Mouse (Mus musculus): ENCODE measurements around the gene Hjurp. TPM values are rescaled to one million over a fixed set of nuclear protein-coding genes. Genes with fewer than 3 reads are reported as not detected.

Gene Hjurp
- total and polyA plus RNA-seq, 3 experiments, result 52.9 to 327 (median 221) TPM

GRCm38 (mm10) chr1:88288056-88288788 lies 10.8 kb upstream of the Hjurp start:
- H3K4me1 ChIP-seq (ENCODE audit: insufficient read depth, low read depth, low read length), result no peaks in the 10 kb centered on the region
- ATAC-seq (ENCODE audit: extremely low read depth, insufficient number of reproducible peaks, low FRiP score, poor library complexity, severe bottlenecking), result no peak
- H3K36me3 ChIP-seq (replicated peaks), result no peaks in the 10 kb centered on the region
- H3K4me3 ChIP-seq (ENCODE audit: low read depth, low read length), result no peak overlapping the region
- H3K9me3 ChIP-seq (replicated peaks), result no peaks in the 10 kb centered on the region
- DNase-seq (ENCODE audit: low spot score), result no peak
- no peak for TF ChIP-seq GATA2 (IDR thresholded peaks at IDR 0.05; ENCODE audit: borderline replicate concordance, low read depth, low read length)
- TF ChIP-seq GATA1 (IDR thresholded peaks at IDR 0.05; ENCODE audit: borderline replicate concordance, low read length), result no peak
- TF ChIP-seq CTCF (IDR thresholded peaks at IDR 0.05; ENCODE audit: low read depth, low read length), result no peak
- TF ChIP-seq TAL1 (conservative IDR thresholded peaks at IDR 0.05; ENCODE audit: low read depth, low read length), result no peak
- TF ChIP-seq POLR2AphosphoS5 (IDR thresholded peaks at IDR 0.05; ENCODE audit: insufficient replicate concordance, low read depth, low read length), result no peak
- peaks cover 21% of the 10 kb centered on the region for H3K27me3 ChIP-seq (ENCODE audit: insufficient read depth, low read length)

- Histone ChIP-seq H3K36me3 (replicated peaks) (no peaks in the 10 kb centered on the region), H3K4me1 (ENCODE audit: insufficient read depth, low read depth, low read length) (no peaks in the 10 kb centered on the region), H3K4me3 (ENCODE audit: low read depth, low read length) (no peak overlapping the region), H3K27me3 (ENCODE audit: insufficient read depth, low read length) (peaks cover 22% of the 10 kb centered on the region), H3K9me3 (replicated peaks) (no peaks in the 10 kb centered on the region)
- ATAC-seq (ENCODE audit: extremely low read depth, insufficient number of reproducible peaks, low FRiP score, poor library complexity, severe bottlenecking) (0 out of 2 replicates have a peak, but pooled peaks have one; percentile 22), DNase-seq (ENCODE audit: low spot score) (no peak)
- TF ChIP-seq CTCF (IDR thresholded peaks at IDR 0.05; ENCODE audit: low read depth, low read length), result peak; percentile 81
- TF ChIP-seq GATA1 (IDR thresholded peaks at IDR 0.05; ENCODE audit: borderline replicate concordance, low read length), result no peak
Observed at GRCm38 (mm10) chr1:88287697-88287980, 10.2 kb upstream of the Hjurp start.

- TF ChIP-seq POLR2AphosphoS5 (IDR thresholded peaks at IDR 0.05; ENCODE audit: insufficient replicate concordance, low read depth, low read length), result no peak
- no peak for TF ChIP-seq CTCF (IDR thresholded peaks at IDR 0.05; ENCODE audit: low read depth, low read length)
- TF ChIP-seq GATA1 (IDR thresholded peaks at IDR 0.05; ENCODE audit: borderline replicate concordance, low read length), result no peak
- TF ChIP-seq TAL1 (conservative IDR thresholded peaks at IDR 0.05; ENCODE audit: low read depth, low read length), result no peak
- TF ChIP-seq GATA2 (IDR thresholded peaks at IDR 0.05; ENCODE audit: borderline replicate concordance, low read depth, low read length), result no peak
- ATAC-seq (ENCODE audit: extremely low read depth, insufficient number of reproducible peaks, low FRiP score, poor library complexity, severe bottlenecking), result no peak
- Histone ChIP-seq H3K36me3 (replicated peaks) (no peaks in the 10 kb centered on the region), H3K9me3 (replicated peaks) (no peaks in the 10 kb centered on the region), H3K4me1 (ENCODE audit: insufficient read depth, low read depth, low read length) (no peaks in the 10 kb centered on the region), H3K4me3 (ENCODE audit: low read depth, low read length) (no peak overlapping the region), H3K27me3 (ENCODE audit: insufficient read depth, low read length) (peaks cover 22% of the 10 kb centered on the region)
- no peak for DNase-seq (ENCODE audit: low spot score)
Observed at GRCm38 (mm10) chr1:88286887-88287696, 9.7 kb upstream of the Hjurp start.

GRCm38 (mm10) chr1:88286136-88286845 lies 8.9 kb upstream of the Hjurp start:
- Histone ChIP-seq H3K9me3 (replicated peaks) (no peaks in the 10 kb centered on the region), H3K4me1 (ENCODE audit: insufficient read depth, low read depth, low read length) (no peaks in the 10 kb centered on the region), H3K4me3 (ENCODE audit: low read depth, low read length) (no peak overlapping the region), H3K36me3 (replicated peaks) (no peaks in the 10 kb centered on the region), H3K27me3 (ENCODE audit: insufficient read depth, low read length) (peaks cover 22% of the 10 kb centered on the region)
- ATAC-seq (ENCODE audit: extremely low read depth, insufficient number of reproducible peaks, low FRiP score, poor library complexity, severe bottlenecking) (no peak), DNase-seq (ENCODE audit: low spot score) (no peak)
- no peak for TF ChIP-seq GATA1 (IDR thresholded peaks at IDR 0.05; ENCODE audit: borderline replicate concordance, low read length)
- no peak for TF ChIP-seq GATA2 (IDR thresholded peaks at IDR 0.05; ENCODE audit: borderline replicate concordance, low read depth, low read length)
- no peak; the same call in 1 of the 2 replicates for TF ChIP-seq POLR2AphosphoS5 (IDR thresholded peaks at IDR 0.05; ENCODE audit: insufficient replicate concordance, low read depth, low read length)
- TF ChIP-seq CTCF (IDR thresholded peaks at IDR 0.05; ENCODE audit: low read depth, low read length), result no peak
- no peak for TF ChIP-seq TAL1 (conservative IDR thresholded peaks at IDR 0.05; ENCODE audit: low read depth, low read length)

GRCm38 (mm10) chr1:88285652-88286051 lies 8.2 kb upstream of the Hjurp start:
- TF ChIP-seq POLR2AphosphoS5 (IDR thresholded peaks at IDR 0.05; ENCODE audit: insufficient replicate concordance, low read depth, low read length), result no peak
- TF ChIP-seq GATA1 (IDR thresholded peaks at IDR 0.05; ENCODE audit: borderline replicate concordance, low read length), result no peak
- no peak for TF ChIP-seq GATA2 (IDR thresholded peaks at IDR 0.05; ENCODE audit: borderline replicate concordance, low read depth, low read length)
- no peak for TF ChIP-seq CTCF (IDR thresholded peaks at IDR 0.05; ENCODE audit: low read depth, low read length)
- no peak for TF ChIP-seq TAL1 (conservative IDR thresholded peaks at IDR 0.05; ENCODE audit: low read depth, low read length)

GRCm38 (mm10) chr1:88284946-88285320 lies 7.5 kb upstream of the Hjurp start:
- DNase-seq (ENCODE audit: low spot score), result no peak
- H3K9me3 ChIP-seq (replicated peaks), result no peaks in the 10 kb centered on the region
- peak; percentile 31; the same call in 1 of the 2 replicates for ATAC-seq (ENCODE audit: extremely low read depth, insufficient number of reproducible peaks, low FRiP score, poor library complexity, severe bottlenecking)
- TF ChIP-seq TAL1 (conservative IDR thresholded peaks at IDR 0.05; ENCODE audit: low read depth, low read length), result no peak
- TF ChIP-seq GATA2 (IDR thresholded peaks at IDR 0.05; ENCODE audit: borderline replicate concordance, low read depth, low read length), result no peak
- TF ChIP-seq CTCF (IDR thresholded peaks at IDR 0.05; ENCODE audit: low read depth, low read length), result peak; percentile 70
- TF ChIP-seq POLR2AphosphoS5 (IDR thresholded peaks at IDR 0.05; ENCODE audit: insufficient replicate concordance, low read depth, low read length), result no peak
- no peak for TF ChIP-seq GATA1 (IDR thresholded peaks at IDR 0.05; ENCODE audit: borderline replicate concordance, low read length)
- no peak overlapping the region for H3K4me3 ChIP-seq (ENCODE audit: low read depth, low read length)
- peaks cover 2% of the 10 kb centered on the region; the same call in 1 of the 2 replicates for H3K4me1 ChIP-seq (ENCODE audit: insufficient read depth, low read depth, low read length)
- peaks cover 28% of the 10 kb centered on the region for H3K27me3 ChIP-seq (ENCODE audit: insufficient read depth, low read length)
- no peaks in the 10 kb centered on the region for H3K36me3 ChIP-seq (replicated peaks)

More at GRCm38 (mm10) chr1:88285652-88286051, 8.2 kb upstream of the Hjurp start:
- peaks cover 24% of the 10 kb centered on the region for H3K27me3 ChIP-seq (ENCODE audit: insufficient read depth, low read length)
- H3K4me3 ChIP-seq (ENCODE audit: low read depth, low read length), result no peak overlapping the region
- ATAC-seq (ENCODE audit: extremely low read depth, insufficient number of reproducible peaks, low FRiP score, poor library complexity, severe bottlenecking) (no peak), DNase-seq (ENCODE audit: low spot score) (no peak)
- no peaks in the 10 kb centered on the region for H3K4me1 ChIP-seq (ENCODE audit: insufficient read depth, low read depth, low read length)
- no peaks in the 10 kb centered on the region for H3K36me3 ChIP-seq (replicated peaks)
- H3K9me3 ChIP-seq (replicated peaks), result no peaks in the 10 kb centered on the region
